Mouse (Mus musculus) stomach, postnatal 0 days (tissue): ENCODE data around the gene Tpd52l2.

Experiments
- CTCF ChIP-seq: IDR thresholded peaks from 2 replicates; pipeline ENCODE4 v1.5.1; 2016; ENCODE audit warnings: antibody characterized with exemption, low read depth, mild to moderate bottlenecking, moderate library complexity
- EP300 ChIP-seq: optimal IDR thresholded peaks from 2 replicates; pipeline ENCODE3; 2016; ENCODE audit warnings: antibody characterized with exemption

DNA sequence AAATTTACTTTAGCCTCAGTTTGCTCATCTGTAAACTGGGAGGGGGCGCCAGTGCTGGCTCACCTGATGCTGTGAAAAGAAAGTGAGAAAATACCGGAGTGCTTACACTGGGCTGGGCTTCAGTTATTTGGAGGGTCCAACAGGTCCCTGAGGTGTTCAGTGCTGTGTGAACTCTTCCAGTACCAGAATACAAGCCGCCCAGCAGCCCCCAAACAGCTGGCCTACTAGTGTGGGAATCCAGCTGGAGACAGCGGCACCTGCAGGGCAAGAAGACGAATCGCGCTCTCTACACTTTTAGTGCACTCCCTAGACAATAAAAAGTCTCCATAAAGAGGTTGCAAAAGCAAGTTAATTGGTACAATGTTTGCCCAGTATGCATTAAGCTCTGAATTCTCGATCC, 661 bp upstream of the Tpd52l2 start:
- TF ChIP-seq CTCF: peak; percentile 83
- no peak for TF ChIP-seq EP300
